Mouse (Mus musculus) kidney, postnatal 25 days (tissue): ENCODE measurements around the gene Fry.

ENCODE experiments used
- DNase-seq, 2 experiments: peaks; one replicate each; pipeline ENCODE4 v3.0.0; 2021; ENCODE audit warnings: mixed read lengths in 2 of 2

The Fry gene

GRCm38 (mm10) chr5:150176251-150177015 lies 58.0 kb downstream of the Fry start:
- no peak for DNase-seq

- no peak for DNase-seq
Observed at GRCm38 (mm10) chr5:150177757-150178156, 59.3 kb downstream of the Fry start.

GRCm38 (mm10) chr5:150178194-150178801 lies 59.9 kb downstream of the Fry start:
- DNase-seq = no peak

- DNase-seq = no peak
Observed at GRCm38 (mm10) chr5:150180985-150181607, 62.7 kb downstream of the Fry start.

- no peak for DNase-seq
Observed at GRCm38 (mm10) chr5:150184959-150185358, 66.5 kb downstream of the Fry start.

- no peak for DNase-seq
Observed at GRCm38 (mm10) chr5:150186121-150186520, 67.7 kb downstream of the Fry start.

- no peak for DNase-seq
Observed at GRCm38 (mm10) chr5:150186676-150187075, 68.2 kb downstream of the Fry start.

GRCm38 (mm10) chr5:150188031-150188430 lies 69.6 kb downstream of the Fry start:
- no peak for DNase-seq

- DNase-seq = no peak
Observed at GRCm38 (mm10) chr5:150190454-150191358, 72.3 kb downstream of the Fry start.

- DNase-seq = peak; percentile 86 to 89
Observed at GRCm38 (mm10) chr5:150195514-150196210, 77.2 kb downstream of the Fry start.

- peak; percentile 75 to 76 for DNase-seq
Observed at GRCm38 (mm10) chr5:150196211-150196585, 77.8 kb downstream of the Fry start.

- peak; percentile 33 to 47 for DNase-seq
Observed at GRCm38 (mm10) chr5:150196881-150197311, 78.5 kb downstream of the Fry start.

GRCm38 (mm10) chr5:150206749-150207148 lies 88.3 kb downstream of the Fry start:
- no peak for DNase-seq

- DNase-seq = no peak
Observed at GRCm38 (mm10) chr5:150207596-150207995, 89.2 kb downstream of the Fry start.

- DNase-seq = no peak
Observed at GRCm38 (mm10) chr5:150208009-150208408, 89.6 kb downstream of the Fry start.

- no peak for DNase-seq
Observed at GRCm38 (mm10) chr5:150214081-150214480, 95.6 kb downstream of the Fry start.

- DNase-seq = no peak
Observed at GRCm38 (mm10) chr5:150216066-150216465, 97.6 kb downstream of the Fry start.

- DNase-seq = no peak
Observed at GRCm38 (mm10) chr5:150219457-150219856, 101.0 kb downstream of the Fry start.

GRCm38 (mm10) chr5:150220333-150220732 lies 101.9 kb downstream of the Fry start:
- peak in 1 of 2 experiments; percentile 35 for DNase-seq

- no peak for DNase-seq
Observed at GRCm38 (mm10) chr5:150221806-150222205, 103.4 kb downstream of the Fry start.

- no peak for DNase-seq
Observed at GRCm38 (mm10) chr5:150223546-150224239, 105.2 kb downstream of the Fry start.

GRCm38 (mm10) chr5:150229086-150229485 lies 110.6 kb downstream of the Fry start:
- no peak for DNase-seq
